Mouse (Mus musculus) gonadal fat pad, adult 2 months (tissue): ENCODE data around the gene Dgkh. TPM values are rescaled to one million over a fixed set of nuclear protein-coding genes. Genes with fewer than 3 reads are reported as not detected.
"Not testable (repeated sequence)": the region's sequence is repeated elsewhere in the genome, so short reads cannot be mapped to it uniquely, and the experiment has no call there.

Experiments
- DNase-seq: peaks from one replicate; pipeline ENCODE4 v3.0.0-alpha.2; 2012; ENCODE audit warnings: low read depth
- polyA plus RNA-seq: library from polyadenylated mRNA; depleted of rRNA; stranded (reverse); fragments of >200 nt; gene quantifications from 2 replicates; pipeline ENCODE4 v1.2.3, GENCODE M21; 2012; rRNA removed

Dgkh gene
- polyA plus RNA-seq: 2.1 and 2.5 TPM in 2 replicates

DNA sequence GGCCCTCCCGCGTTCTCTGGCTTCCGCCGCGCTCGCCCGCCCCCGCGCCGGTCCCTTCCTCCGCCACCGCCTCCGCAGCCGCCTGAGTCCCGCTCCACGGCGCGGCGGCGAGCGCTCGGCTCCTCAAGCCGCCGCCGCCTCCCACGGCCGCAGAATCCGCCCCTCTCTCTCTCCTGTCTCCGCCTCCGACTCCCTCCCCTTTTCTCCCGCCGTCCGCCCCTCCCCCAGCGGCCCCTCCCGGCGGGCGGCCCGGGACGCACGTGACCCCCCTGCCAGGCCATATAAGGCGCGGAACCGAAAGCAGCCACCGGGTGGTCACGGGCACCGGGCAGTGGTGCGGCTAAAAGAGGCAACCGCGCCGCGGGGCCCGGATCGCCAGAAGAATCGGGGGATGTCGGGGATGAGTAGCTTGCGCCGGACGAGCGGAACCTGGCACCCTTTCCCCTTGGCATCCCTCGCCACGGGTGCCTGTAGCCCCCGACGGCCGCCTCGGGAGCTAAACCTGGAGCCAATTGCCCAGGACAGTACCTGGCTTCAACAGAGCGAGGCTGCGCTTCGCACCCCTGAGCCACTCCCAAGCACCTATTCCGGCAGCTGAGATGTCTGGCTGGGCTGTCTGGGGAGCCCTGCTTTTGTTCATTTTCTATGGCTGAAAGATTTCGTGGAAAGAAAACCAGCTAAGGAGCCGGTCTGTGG, at the start of gene Dgkh:
Dgkh (minus strand) TSS at position 160 of the 696 bp plus-strand sequence.
- no peak for DNase-seq

DNA sequence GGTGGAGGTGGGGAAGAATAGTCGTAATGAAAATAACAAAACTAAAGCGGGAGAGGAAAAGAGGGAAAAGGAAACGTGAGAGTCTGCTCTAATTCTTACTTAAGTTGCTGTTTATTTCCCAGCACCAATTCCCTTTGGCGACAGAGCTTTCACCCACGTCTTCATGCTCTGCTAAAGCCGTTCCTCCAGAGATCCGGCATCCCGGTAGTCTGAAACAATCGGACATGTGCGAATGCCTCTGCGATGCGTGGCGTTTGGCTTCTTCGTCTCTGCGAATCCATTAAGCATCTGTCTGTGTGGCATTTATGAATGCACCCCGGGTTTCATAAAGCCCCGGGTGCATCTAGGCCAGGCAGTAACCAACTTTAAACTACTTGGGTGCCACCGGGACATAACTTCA, 44.6 kb upstream of the Dgkh start:
- DNase-seq: no peak

DNA sequence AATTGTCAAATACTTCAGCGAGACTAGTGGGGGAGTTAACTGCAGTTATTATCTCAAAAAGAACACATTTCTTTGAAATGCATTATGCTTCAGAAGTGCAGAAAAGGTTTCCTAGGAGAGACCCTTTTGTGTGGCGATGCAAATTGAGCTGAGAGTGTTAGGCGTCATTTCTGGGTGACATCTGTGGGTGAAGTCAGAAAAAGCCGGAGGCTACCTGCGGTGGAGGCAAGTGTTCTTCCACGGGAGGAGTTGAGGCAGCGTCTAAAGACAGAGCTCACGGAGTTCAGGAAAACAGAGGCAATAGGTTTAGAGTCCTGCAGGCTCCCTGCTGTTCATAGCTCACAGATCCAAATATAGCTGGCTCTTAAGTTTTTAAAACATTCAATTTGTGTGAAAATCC, 44.1 kb upstream of the Dgkh start:
- DNase-seq: no peak

DNA sequence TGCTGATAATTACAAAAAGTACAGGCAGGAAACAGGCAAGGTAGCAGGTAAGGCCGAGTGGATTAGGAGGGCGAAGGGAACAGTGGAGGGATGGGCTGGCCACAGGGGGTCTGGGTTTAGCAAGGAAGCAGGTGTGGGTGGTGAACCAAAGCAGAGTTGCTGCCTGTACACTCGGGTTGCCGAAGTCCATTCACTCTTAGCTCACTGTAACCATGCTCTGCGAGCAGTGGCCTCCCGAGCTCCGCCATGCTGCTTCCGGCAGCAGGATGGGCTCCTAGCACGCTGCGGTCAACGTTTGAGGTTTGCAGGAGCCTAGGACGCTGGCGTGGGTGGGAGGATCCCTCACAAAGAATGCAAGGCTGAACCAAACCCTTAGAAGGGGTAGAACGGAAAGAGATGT, 43.1 kb upstream of the Dgkh start:
- no peak for DNase-seq

DNA sequence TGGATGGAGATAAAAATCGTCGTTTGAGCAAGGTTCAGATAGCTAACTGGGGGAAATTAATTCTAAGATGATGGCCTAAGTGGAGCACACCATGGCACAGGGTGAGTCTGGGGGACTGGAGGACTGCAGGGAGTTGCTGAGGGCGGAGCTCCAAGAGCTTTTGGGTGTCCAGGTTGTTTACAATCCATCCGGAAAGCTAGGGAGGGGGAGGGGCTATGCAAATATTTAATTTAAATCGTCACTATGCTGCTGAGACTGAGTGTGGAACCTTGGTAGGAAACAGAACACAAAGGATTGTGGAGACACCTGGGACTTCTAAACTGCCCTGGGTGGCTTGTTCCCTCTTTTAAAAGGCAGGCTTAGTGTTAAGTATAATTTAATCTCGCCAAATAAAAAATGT, 42.6 kb upstream of the Dgkh start:
- DNase-seq: no peak

DNA sequence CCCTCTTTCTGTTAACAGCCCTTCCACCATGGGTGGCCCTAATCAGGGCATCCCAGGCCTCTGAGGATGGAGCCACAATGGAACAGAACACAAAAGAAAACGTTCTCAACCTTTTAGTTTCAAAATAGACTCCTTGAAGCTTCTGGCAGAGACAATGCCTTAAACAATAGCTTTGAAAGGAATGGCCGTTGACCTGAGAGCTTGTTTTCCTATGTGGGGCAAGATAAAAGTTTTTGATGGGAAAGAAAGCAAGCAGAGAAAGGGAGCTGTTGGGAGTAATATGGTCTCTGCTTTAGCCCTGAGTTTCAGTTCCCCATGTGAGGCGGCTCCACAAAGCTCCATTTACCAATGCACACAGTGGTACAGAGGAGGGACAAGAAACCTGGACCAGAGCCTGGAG, 37.9 kb upstream of the Dgkh start:
- no peak for DNase-seq

DNA sequence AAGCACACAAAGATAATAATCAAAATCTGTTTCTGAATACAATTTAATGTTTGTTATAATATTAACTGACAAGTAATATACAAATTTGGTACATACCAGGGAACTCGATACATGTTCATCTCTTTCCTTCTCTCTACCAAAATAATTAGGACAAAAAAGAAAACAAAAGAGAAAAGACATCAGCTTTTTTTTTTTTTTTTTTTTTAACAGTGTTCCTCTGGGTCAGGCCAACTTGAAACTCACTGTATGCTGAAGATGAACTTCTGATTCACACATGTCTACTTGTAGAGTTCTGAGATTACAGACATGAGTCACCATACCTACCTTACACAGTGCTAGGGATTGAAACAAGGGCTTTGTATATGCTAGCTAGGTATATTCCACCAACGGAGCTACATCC, 28.5 kb upstream of the Dgkh start:
- DNase-seq: no peak

DNA sequence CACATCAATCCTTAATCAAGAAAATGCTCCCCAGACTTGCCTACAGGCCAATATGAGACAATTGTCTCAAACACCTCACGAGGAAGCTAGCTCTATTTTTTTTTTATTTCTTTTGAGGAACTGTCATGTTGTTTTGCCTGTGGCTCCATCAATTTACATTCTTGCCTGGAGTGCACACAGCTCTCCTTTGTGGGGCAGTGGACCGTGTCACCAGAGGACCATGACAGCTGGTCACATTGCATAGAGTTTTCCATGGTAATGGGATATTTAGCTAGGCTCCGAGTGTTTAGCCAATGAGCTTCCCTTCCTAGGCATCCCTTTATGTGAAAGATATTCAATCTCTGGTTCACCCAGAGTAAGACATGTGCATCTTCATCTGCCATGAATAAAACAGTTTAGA, 26.9 kb upstream of the Dgkh start:
- DNase-seq: no peak

DNA sequence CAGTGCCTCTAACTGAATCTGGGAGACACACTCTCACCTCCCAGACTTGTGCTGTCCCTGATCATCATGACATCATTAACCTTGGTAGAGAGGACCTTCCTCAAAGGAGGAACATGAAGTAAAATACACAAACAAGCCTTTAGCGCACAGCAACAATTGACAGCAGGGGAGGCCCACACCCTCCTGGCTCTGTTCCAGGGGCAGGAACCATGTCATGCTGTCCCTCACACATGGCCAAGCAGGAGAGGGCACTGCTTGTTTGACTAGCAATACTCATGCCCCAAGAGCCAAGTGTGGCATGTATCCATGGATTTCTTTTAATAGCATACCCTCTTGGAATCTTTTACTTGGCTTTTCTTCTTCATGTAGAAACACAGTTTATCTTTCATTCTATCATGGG, 22.7 kb upstream of the Dgkh start:
- no peak for DNase-seq

DNA sequence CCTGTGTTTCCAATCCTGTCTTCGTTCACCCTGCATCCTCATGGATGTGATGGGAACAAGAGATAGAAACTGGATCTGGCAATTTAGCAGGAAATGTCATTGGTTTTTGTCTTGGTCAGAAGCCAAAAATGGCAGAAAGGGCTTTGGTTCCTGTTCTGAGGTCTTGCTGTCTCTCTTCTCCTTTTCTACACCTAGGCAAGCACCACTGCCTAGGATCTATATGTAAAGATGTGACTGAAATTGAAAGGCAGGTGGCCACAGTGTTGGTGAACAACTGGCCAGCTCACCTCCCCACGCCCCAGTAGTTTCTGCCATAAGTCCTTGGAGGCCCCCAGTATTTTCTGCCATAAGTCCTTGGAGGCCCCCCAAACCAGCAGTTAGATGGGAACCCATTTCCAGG, 16.1 kb upstream of the Dgkh start:
- no peak for DNase-seq

DNA sequence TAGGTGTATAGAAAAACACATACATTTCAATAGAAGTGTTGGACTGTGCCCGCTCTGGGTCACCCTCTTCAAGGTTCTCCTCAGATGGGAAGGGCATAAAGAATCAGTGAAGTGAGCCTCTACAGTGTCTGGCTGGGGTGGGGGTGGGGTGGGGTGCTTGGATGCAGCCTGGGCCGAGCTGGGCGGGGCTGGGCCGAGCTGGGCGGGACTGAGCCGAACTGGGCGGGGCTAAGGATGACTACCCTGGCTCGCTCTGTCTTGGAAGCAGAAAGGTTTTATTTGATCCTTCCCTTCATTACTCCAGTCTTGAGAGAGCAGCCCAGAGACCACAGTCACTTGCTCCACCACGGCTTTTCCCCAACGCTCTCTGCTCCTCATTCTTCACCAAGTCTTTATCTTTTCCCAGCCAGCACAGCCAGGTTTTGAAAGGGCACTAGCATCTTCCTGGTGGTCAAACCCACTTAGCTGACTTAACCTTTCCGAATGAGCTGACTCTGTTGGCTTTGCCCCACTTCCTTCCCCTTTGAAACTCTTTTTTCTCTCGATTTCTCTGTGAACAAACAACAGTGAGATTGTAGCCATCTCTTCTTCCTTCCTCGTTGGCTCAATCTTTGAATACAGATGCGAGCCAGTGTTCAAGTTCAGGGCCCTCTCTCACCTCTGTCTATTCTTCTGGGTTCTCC, 15.5 kb upstream of the Dgkh start:
- no peak for DNase-seq

DNA sequence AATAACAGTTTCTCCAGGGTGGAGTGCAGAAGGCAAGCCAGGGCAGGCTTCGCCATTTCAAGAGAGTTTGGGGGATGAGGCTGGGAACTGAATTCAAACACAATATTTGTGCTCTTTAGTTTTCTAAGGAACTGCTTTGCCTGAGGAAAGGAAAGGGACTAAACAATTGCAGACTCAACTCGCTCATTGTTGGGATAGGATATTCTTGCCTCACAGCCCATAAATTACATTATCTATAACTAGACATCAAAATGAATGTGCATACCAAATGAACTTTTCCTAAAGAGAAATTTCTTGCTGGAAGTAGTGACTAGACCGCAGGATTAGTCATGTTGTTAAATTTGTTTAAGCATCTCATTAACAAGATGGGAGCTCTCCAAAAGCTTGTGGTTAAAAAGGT, 14.9 kb upstream of the Dgkh start:
- DNase-seq: no peak

DNA sequence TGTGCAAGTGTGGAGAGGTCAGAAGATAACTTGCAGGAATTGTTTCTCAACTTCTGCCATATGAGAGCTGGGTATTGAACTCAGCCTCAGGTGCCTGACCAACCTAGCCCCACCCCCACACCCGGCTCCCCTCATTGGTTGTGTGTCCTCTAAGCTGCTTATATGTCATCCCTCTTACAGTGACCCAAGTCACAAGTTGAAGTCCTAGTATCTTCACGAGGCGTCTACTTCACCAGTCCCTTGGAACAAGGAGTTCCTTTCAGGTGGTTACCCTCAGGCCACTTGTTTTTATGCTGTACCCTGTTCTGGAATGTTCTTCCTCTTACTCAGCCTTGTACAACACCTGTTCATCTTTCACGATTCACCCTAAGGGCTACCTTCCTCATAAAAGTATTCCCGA, 2.0 kb upstream of the Dgkh start:
- no peak for DNase-seq

DNA sequence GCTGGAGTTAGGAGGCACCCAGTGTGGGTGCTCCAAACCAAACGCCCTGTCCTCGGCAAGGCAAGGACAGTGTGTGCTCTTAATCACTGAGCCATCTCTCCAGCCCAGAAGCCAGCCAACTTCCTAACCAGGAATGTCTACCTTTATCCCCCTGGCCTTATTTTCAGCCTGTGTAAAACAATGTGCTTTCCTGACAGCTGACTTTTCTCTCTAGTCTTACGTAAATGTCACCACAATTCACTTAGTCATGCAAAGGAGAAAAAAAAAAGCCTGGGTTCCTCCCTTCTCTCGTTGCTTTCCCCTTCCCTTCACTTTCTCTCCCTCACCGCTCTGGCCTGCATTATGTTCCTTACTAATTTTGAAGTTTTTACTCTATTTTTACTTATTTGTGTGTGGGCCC, 1.6 kb upstream of the Dgkh start:
- DNase-seq: not testable (repeated sequence)

DNA sequence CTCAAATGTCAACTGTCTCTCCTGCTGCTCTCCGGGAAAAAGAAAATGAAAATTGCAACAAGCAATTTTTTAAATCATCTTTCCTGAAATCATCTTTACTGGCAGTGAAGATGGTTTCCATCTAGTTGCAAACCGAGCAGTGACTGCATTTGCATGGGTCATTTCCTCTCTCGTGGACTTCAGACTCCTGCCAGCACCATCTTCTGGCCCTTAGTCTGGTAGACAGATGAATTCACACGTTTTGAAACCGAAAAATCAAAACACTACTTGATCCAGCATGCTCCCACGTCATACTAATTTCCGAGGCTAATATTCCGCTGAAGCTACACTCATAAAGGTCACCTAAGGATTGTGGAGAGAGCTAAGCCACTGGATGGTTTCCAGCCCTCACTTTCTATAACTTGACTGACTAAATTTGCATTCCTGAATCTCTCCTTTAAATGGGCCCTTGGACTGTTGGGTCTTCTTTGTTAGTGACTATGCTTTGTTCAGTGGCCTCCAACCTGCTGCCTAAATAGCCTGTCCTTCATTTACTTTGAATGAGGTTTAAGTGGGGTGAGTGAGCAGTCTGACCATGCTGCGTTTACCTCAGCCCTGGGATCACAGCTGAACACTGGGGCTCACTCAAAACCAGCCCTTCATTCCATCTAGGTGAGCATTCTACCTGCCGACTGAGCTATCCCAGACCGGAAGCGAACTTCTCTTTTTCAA, 945 bp upstream of the Dgkh start:
- DNase-seq: no peak

DNA sequence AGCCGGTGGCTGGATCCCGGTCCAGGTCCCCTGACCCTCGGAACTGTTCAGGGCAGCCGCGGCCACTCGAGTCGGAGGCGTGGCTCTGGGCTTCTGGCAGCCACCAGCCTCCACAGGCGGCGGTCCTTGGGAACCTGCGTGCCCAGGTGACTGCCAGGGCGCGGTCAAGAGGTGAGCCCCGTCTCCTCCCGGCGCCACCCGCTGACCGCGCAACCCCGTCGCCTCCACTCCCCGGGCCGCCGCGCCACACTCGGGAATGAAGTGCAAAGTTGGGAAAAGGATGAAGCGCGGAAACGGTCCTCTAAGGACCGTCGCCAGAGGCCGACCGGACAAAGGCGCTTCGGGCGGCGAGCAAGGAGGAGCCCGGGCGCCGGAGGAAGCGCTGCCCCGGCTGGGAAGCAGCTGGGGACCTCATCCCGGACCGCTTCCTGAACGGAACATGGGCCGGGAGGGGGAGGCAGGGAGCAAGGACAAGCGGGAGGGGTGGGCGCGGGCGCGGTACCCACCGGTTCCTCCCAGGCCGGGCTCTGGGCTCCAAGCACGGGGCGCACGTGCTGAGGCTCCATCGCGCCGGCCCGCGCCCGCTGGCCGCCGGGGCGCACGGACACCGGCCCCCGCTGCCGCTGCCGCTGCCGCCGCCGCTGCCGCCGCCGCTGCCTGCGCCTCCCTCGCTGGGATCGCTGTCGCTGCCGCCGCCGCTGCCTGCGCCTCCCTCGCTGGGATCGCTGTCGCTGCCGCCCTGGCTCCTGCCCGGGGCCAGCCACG, 542 bp downstream of the Dgkh start:
- no peak for DNase-seq

DNA sequence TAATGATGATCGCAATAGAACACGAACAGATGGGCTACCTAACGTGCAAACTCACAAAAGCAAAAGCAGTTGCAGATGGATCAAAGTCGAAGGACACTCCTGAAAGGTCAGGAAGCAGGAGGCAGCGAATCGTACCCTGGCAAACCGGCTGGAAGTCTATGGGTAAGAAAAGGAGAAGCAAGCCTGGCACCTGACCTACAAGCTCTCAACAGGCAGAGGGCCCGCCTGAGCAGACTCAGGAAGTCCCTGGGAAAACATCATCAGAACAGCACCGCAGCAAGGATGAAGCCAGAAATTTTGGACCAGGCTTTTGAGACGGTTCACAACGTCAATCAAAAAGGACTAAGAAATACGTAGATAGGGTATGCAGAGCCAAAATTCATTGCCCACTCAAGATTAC, 1.3 kb downstream of the Dgkh start:
- no peak for DNase-seq

DNA sequence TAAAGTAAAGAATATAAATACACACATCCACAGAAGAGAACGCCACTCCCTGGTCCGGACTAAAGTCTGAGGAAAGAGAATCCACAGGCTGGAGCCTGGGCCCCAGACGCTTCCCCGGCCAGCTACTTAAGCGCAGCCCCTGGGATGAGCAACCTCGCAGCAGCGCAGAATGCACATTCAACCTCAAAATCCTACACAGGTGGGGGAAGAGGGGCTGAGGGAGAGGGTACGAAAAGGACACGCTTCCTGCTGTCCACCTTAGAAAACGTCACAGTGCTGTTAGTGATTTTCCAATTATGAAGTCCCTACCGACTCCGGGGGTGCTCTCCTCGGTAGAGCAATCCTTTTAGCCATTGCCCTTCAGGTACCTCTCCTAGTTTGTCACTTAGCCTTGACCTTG, 6.6 kb downstream of the Dgkh start:
- DNase-seq: no peak

DNA sequence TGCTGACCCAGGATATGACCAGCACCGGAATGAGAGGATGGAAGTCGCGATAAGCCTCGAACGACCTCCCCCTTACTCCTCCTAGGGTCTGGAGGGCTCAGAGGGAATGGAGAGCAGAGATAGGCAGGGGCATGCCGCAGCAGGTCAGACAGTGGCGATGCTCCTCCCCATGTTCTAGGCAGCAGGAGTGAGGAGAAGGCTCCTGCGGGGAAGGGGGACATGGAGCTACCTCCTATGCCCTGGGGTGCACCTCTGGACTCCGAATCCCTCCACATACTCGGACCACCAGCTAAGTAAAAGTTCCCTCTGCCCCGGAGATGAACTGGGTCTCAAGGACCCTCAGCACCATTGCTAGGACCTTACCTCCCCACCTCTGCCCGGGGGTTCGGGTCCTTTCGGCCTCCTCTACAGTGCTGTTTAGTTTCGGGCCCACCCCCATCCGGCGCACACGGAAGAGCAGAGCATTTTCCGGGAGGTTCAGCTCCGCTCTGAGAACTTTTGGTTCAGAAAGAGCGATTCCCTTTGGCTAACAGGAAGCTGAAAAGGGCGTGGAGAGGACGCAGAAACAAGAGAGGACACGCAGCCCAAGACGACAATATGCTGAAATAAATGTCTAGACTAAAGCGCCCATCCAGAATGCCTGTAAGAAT, 7.1 kb downstream of the Dgkh start:
- no peak for DNase-seq

DNA sequence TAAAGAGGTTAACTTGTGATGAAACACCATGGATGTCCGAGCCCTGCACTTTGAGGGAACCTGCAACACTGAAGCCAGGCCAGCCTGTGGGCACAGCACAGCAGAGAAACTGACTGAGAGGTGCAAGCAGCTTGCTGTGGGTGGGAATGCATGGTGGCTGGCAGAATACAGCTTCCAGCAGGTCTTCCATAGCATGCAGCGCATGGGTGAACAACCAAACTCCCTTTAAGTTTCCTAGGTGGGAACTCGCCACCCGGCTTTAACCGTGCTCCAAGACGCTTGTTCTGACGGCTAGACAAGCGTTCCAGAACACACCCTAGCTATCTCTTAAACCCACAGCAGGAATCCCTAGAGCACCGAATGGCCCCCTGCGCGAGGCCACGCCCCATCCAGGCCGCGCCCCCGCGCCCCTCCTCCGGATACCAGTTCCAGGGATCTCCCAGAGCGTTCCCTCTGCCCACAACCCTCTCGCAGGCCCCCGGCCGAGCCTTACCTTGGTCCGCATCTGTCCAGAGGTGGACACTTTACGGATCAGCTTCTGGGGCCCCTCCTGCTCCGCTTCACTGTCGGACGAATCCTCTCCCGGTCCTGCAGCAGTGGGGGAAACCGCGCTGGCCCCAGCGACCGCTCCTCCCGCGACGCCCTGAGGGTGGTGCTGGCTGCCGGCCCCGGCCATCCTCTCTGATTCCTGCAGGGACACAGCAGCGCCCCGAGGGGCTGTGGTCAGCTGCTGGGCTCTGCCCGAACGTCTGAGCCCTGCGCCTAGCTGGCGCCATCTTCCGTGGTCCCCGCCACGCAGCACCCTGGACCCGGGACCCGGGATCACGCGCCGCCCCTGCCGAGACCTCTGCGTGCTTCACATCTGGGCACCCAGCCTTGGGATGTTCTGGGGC, 7.9 kb downstream of the Dgkh start:
- DNase-seq: no peak

DNA sequence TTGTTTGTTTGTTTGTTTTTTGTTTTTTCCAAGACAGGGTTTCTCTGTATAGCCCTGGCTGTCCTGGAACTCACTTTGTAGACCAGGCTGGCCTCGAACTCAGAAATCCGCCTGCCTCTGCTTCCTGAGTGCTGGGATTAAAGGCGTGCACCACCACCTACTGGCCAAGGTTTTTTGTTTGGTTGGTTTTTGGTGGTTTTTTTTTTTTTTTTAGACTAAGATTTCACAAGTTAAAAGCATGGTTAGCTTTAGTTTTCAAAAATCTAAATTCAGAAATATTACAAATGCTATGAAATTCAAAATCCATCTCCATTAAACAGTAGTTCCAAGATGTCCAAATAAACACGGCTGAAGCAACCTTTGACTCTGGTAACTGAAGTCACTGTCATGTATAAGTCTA, 8.9 kb downstream of the Dgkh start:
- DNase-seq: not testable (repeated sequence)
